Mouse (Mus musculus): ENCODE measurements around the gene Slc36a1.

GRCm38 (mm10) chr11:55165748-55166147, 38.4 kb upstream of the Slc36a1 start:
- no peak for TF ChIP-seq POLR2A (IDR thresholded peaks at IDR 0.05; ENCODE audit: insufficient read depth, low read length)
- no peak for TF ChIP-seq CTCF (IDR thresholded peaks at IDR 0.05; ENCODE audit: low read depth, low read length)

Measured in ES-Bruce4 (cell line).